Mouse (Mus musculus) left cerebral cortex, adult 2 months (tissue): ENCODE measurements around the gene Gm13285. TPM values are rescaled to one million over a fixed set of nuclear protein-coding genes. Genes with fewer than 3 reads are reported as not detected.
"Not testable (repeated sequence)": the region's sequence is repeated elsewhere in the genome, so short reads cannot be mapped to it uniquely, and the experiment has no call there.

Experiments
- DNase-seq, 2 experiments: peaks; one replicate each; pipeline ENCODE4 v3.0.0; 2021 to 2022; ENCODE audit warnings: low spot score in 2 of 2, mixed read lengths in 1 of 2; ENCODE audit errors: extremely low spot score in 1 of 2
- H3K27ac ChIP-seq: fragments of 200-600 bp; 2 replicates; pipeline ENCODE4 v1.8.1; 2022
- H3K4me3 ChIP-seq: fragments of 200-600 bp; 2 replicates; pipeline ENCODE4 v1.8.1; 2022
- CTCF ChIP-seq: fragments of 200-600 bp; IDR thresholded peaks from 2 replicates; pipeline ENCODE4 v1.8.1; 2022; ENCODE audit warnings: antibody characterized with exemption, mild to moderate bottlenecking, moderate library complexity
- intact Hi-C: fragments of 180-260 bp; cut with DNase I; formaldehyde crosslinking; loops from one replicate; pipeline ENCODE4 v1.15.1; 2025
- total RNA-seq, 2 experiments: library from RNA; stranded (reverse); gene quantifications; 2 replicates each; pipeline ENCODE4 v1.2.3; 2021

The Gm13285 gene
- total RNA-seq, 2 experiments from 2014 or later = not detected

GRCm38 (mm10) chr4:88822995-88823394, 23.5 kb downstream of the Gm13285 start:
- Histone ChIP-seq H3K4me3 (no peak overlapping the region), H3K27ac (no peak overlapping the region)
- TF ChIP-seq CTCF = peak; percentile 61
- intact Hi-C loops = no loop called here
- peak in 1 of 2 experiments; percentile 17 for DNase-seq

DNA sequence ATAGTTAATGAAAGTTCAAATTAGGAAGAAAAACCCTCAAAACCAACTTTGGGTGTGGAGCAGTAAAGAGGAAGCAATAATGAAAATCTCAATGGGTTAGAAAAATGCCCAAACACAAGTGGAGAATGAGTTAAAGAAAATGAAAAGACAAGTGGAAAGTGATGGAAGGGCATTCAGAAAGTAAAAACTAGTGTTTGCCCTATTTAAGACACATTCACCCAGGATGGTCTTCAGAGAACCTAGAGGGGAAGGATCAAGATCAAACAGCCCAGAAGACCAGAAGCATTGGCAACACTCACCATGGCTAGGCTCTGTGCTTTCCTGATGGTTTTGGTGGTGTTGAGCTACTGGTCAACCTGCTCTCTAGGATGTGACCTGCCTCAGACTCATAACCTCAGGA, 27.7 kb downstream of the Gm13285 start, which contains the start of gene Ifna6:
Gene Ifna6 (plus strand): TSS at position 301 of the 400 bp plus-strand sequence.
- H3K27ac ChIP-seq, H3K4me3 ChIP-seq, DNase-seq, intact Hi-C loops: not testable (repeated sequence)

DNA sequence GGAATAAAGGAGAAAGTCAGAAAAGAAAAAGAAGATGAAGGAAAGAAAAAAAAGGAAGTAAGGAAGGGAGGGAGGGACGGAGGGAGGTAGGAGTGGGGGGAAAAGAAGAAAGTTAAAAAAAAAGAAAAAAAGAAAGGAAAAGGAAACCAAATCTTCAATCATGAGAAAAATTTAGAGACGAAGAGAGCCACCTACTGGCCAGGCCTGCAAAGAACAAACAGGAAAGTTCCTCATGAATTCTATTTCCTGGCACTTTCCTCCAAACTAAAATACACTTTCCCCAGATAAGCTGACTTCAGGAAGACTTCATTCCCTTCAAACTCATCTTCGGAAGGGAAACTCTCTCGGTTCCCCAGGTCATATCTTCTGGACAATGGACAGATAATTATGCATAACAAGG, 31.1 kb downstream of the Gm13285 start:
- DNase-seq = peak; percentile 20 to 36
- H3K27ac ChIP-seq = no peak overlapping the region
- H3K4me3 ChIP-seq = no peak overlapping the region
- TF ChIP-seq CTCF = peak; percentile 81
- intact Hi-C loops = no loop called here

DNA sequence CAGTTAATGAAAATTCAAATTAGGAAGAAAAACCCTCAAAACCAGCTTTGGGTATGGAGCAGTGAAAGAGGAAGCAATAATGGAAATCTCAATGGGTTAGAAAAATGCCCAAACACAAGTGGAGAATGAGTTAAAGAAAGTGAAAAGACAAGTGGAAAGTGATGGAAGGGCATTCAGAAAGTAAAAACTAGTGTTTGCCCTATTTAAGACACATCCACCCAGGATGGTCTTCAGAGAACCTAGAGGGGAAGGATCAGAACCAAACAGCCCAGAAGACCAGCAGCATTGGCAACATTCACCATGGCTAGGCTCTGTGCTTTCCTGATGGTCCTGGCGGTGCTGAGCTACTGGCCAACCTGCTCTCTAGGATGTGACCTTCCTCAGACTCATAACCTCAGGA, 35.8 kb downstream of the Gm13285 start, which contains the start of gene Ifna5:
Gene Ifna5 (plus strand): TSS at position 301 of the 400 bp plus-strand sequence.
- H3K4me3 ChIP-seq, DNase-seq, H3K27ac ChIP-seq, intact Hi-C loops: not testable (repeated sequence)

GRCm38 (mm10) chr4:88838828-88839227, 39.4 kb downstream of the Gm13285 start:
- TF ChIP-seq CTCF = peak; percentile 77
- intact Hi-C loops = no loop called here
- H3K27ac ChIP-seq = no peak overlapping the region
- DNase-seq = no peak
- no peak overlapping the region for H3K4me3 ChIP-seq

DNA sequence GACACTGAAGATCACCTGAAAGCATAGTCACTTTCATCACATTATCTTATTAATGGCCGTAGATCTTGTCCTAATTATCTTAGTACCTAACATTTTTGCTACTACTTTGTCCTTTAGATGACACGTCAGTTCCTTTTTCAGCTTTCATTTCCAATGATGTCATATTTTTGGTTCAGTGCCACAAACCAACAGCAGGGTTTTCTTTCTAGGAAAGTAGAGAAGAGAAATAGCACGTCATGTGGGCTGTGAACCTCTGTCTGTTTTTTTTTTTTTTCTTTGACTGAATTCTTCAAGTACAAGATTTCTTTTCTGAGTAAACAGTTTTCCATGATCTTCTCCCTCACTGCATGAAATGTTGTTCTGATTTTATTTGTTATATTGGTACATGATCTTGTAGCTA, 40.6 kb downstream of the Gm13285 start:
- intact Hi-C loops = no loop called here
- Histone ChIP-seq H3K27ac (no peak overlapping the region), H3K4me3 (no peak overlapping the region)
- TF ChIP-seq CTCF = no peak
- no peak for DNase-seq

DNA sequence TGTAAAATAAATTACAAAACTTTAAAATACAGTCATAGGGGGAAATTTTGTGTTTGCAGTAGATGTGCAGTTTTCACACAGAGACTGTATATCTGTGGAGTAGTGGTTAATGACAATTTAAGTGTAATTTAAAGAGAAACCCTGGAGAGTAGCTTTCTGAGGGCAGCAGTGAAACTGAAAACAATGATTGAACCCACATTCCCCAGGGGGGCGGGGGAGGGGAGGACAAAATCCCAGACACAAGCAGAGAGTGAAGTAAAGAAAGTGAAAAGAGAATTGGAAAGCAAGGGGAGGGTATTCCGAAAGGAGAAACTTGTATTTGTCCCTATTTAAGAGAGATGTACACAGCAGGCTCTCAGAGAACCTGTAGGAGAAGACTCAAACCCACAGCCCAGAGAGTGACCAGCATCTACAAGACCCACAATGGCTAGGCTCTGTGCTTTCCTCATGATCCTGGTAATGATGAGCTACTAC, 42.0 kb downstream of the Gm13285 start, which contains the start of gene Ifna4:
Gene Ifna4 (plus strand): TSS at position 424 of the 474 bp plus-strand sequence.
- TF ChIP-seq CTCF = no peak
- H3K4me3 ChIP-seq = no peak within 1 kb of the TSS
- intact Hi-C loops = no loop called here

GRCm38 (mm10) chr4:88845334-88845733, 45.9 kb downstream of the Gm13285 start:
- no peak for DNase-seq
- intact Hi-C loops = no loop called here
- H3K27ac ChIP-seq = no peak overlapping the region
- TF ChIP-seq CTCF = peak; percentile 51
- H3K4me3 ChIP-seq = no peak overlapping the region

More for the DNA sequence above, 42.0 kb downstream of the Gm13285 start, which contains the start of gene Ifna4:
- no peak for DNase-seq
- no peak within 1 kb of the TSS for H3K27ac ChIP-seq

- DNase-seq = no peak
- Histone ChIP-seq H3K27ac (no peak within 1 kb of the TSS), H3K4me3 (no peak within 1 kb of the TSS)
- TF ChIP-seq CTCF = no peak
- intact Hi-C loops = no loop called here
These were observed 50.2 kb downstream of the Gm13285 start, which contains the start of gene Ifna1 for GRCm38 (mm10) chr4:88849698-88850097. TSS of gene Ifna1 (plus strand) at chr4:88850087.

Other genes starting within 250 kb of the Gm13285 start
- not detected for gene Ifna15, start 241.4 kb upstream of the Gm13285 start, total RNA-seq
- gene Ifna14, start 227.9 kb upstream of the Gm13285 start, total RNA-seq = not detected
- gene Ifna9, start 207.3 kb upstream of the Gm13285 start, total RNA-seq = not detected
- gene Ifna12, start 196.3 kb upstream of the Gm13285 start, total RNA-seq = not detected
- gene C87499, start 165.3 kb upstream of the Gm13285 start, total RNA-seq = not detected
- gene Ifna13, start 155.2 kb upstream of the Gm13285 start, total RNA-seq = not detected
- gene Ifna16, start 122.7 kb upstream of the Gm13285 start, total RNA-seq = not detected
- gene Ifna2, start 115.8 kb upstream of the Gm13285 start, total RNA-seq = not detected
- not detected for gene Ifnab, start 108.3 kb upstream of the Gm13285 start, total RNA-seq
- 1 to 10 TPM in 1 of 2 experiments, under 1 TPM in 1; 0.79 to 1.1 TPM for gene Gm26566, start 77.9 kb upstream of the Gm13285 start, total RNA-seq
- gene Klhl9, start 77.2 kb upstream of the Gm13285 start, total RNA-seq = 10 to 100 TPM; 96.7 to 97.8 TPM
- not detected for gene Gm13271, start 44.8 kb upstream of the Gm13285 start, total RNA-seq
- gene Gm13283, start 39.5 kb upstream of the Gm13285 start, total RNA-seq = not detected
- gene Gm13290, start 25.8 kb upstream of the Gm13285 start, total RNA-seq = not detected
- gene Gm13289, start 22.7 kb upstream of the Gm13285 start, total RNA-seq = not detected
- not detected for gene Gm13272, start 19.8 kb upstream of the Gm13285 start, total RNA-seq
- gene Ifnz, start 17.5 kb upstream of the Gm13285 start, total RNA-seq = not detected
- not detected for gene Gm13276, start 14.0 kb upstream of the Gm13285 start, total RNA-seq
- not detected for gene Gm13277, start 11.0 kb upstream of the Gm13285 start, total RNA-seq
- not detected for gene Gm13278, start 8.1 kb upstream of the Gm13285 start, total RNA-seq
- not detected for gene Gm13275, start 5.2 kb upstream of the Gm13285 start, total RNA-seq
- not detected for gene Gm13279, start 2.3 kb upstream of the Gm13285 start, total RNA-seq
- not detected for gene Gm13287, start 3.6 kb downstream of the Gm13285 start, total RNA-seq
- gene Gm13288, start 5.9 kb downstream of the Gm13285 start, total RNA-seq = not detected
- gene Ifna7, start 16.6 kb downstream of the Gm13285 start, total RNA-seq = not detected
- not detected for gene Ifna11, start 20.3 kb downstream of the Gm13285 start, total RNA-seq
- gene Ifna6, start 27.8 kb downstream of the Gm13285 start, total RNA-seq = not detected
- gene Ifna5, start 35.9 kb downstream of the Gm13285 start, total RNA-seq = not detected
- not detected for gene Ifna4, start 42.2 kb downstream of the Gm13285 start, total RNA-seq
- gene Ifna1, start 50.4 kb downstream of the Gm13285 start, total RNA-seq = not detected
- not detected for gene Ifne, start 80.5 kb downstream of the Gm13285 start, total RNA-seq